Mouse (Mus musculus): ENCODE results near the gene Shisa5. TPM values are rescaled to one million over a fixed set of nuclear protein-coding genes. Genes with fewer than 3 reads are reported as not detected.

Shisa5 gene
- polyA plus RNA-seq, 1 experiment, result 48.3 TPM

- H3K4me3 ChIP-seq (ENCODE audit: low read depth, low read length), result no peak overlapping the region
- TF ChIP-seq CTCF (IDR thresholded peaks at IDR 0.05; ENCODE audit: low read depth, low read length) (no peak), POLR2A (IDR thresholded peaks at IDR 0.05; ENCODE audit: insufficient read depth, low read length) (no peak), EP300 (IDR thresholded peaks at IDR 0.05; ENCODE audit: insufficient read depth, low read depth, low read length) (no peak)
- H3K27ac ChIP-seq (ENCODE audit: insufficient read depth, low read length), result no peak overlapping the region
- peaks cover 6% of the 10 kb centered on the region; the same call in 1 of the 2 replicates for H3K36me3 ChIP-seq (ENCODE audit: control insufficient read depth, insufficient read depth, low read length, poor library complexity, severe bottlenecking)
- H3K9ac ChIP-seq (ENCODE audit: low read depth, poor library complexity, severe bottlenecking), result no peak overlapping the region
- no peaks in the 10 kb centered on the region for H3K9me3 ChIP-seq (replicated peaks; ENCODE audit: control insufficient read depth, insufficient read depth, low read length, poor library complexity, severe bottlenecking)
- peaks cover 3% of the 10 kb centered on the region for H3K4me1 ChIP-seq (ENCODE audit: control insufficient read depth, insufficient read depth, low read length)
- H3K27me3 ChIP-seq (ENCODE audit: control insufficient read depth, insufficient read depth, low read length, poor library complexity, severe bottlenecking), result no peaks in the 10 kb centered on the region
These were observed 15.0 kb downstream of the Shisa5 start for GRCm38 (mm10) chr9:109053366-109053765.

- TF ChIP-seq CTCF (IDR thresholded peaks at IDR 0.05; ENCODE audit: low read depth, low read length), result no peak
- TF ChIP-seq EP300 (IDR thresholded peaks at IDR 0.05; ENCODE audit: insufficient read depth, low read depth, low read length), result no peak
- TF ChIP-seq POLR2A (IDR thresholded peaks at IDR 0.05; ENCODE audit: insufficient read depth, low read length), result no peak
- H3K4me1 ChIP-seq (ENCODE audit: control insufficient read depth, insufficient read depth, low read length), result peaks cover 3% of the 10 kb centered on the region
- H3K36me3 ChIP-seq (ENCODE audit: control insufficient read depth, insufficient read depth, low read length, poor library complexity, severe bottlenecking), result peaks cover 6% of the 10 kb centered on the region; the same call in 1 of the 2 replicates
- H3K27ac ChIP-seq (ENCODE audit: insufficient read depth, low read length), result no peak overlapping the region
- no peaks in the 10 kb centered on the region for H3K9me3 ChIP-seq (replicated peaks; ENCODE audit: control insufficient read depth, insufficient read depth, low read length, poor library complexity, severe bottlenecking)
- no peak overlapping the region for H3K4me3 ChIP-seq (ENCODE audit: low read depth, low read length)
- no peaks in the 10 kb centered on the region for H3K27me3 ChIP-seq (ENCODE audit: control insufficient read depth, insufficient read depth, low read length, poor library complexity, severe bottlenecking)
- H3K9ac ChIP-seq (ENCODE audit: low read depth, poor library complexity, severe bottlenecking), result no peak overlapping the region
These were observed 15.5 kb downstream of the Shisa5 start for GRCm38 (mm10) chr9:109053851-109054250.

- H3K9me3 ChIP-seq (replicated peaks; ENCODE audit: control insufficient read depth, insufficient read depth, low read length, poor library complexity, severe bottlenecking), result no peaks in the 10 kb centered on the region
- H3K36me3 ChIP-seq (ENCODE audit: control insufficient read depth, insufficient read depth, low read length, poor library complexity, severe bottlenecking), result peaks cover 6% of the 10 kb centered on the region; the same call in 1 of the 2 replicates
- TF ChIP-seq EP300 (IDR thresholded peaks at IDR 0.05; ENCODE audit: insufficient read depth, low read depth, low read length), result no peak
- no peak for TF ChIP-seq POLR2A (IDR thresholded peaks at IDR 0.05; ENCODE audit: insufficient read depth, low read length)
- H3K27ac ChIP-seq (ENCODE audit: insufficient read depth, low read length), result no peak overlapping the region
- no peak overlapping the region for H3K4me3 ChIP-seq (ENCODE audit: low read depth, low read length)
- no peaks in the 10 kb centered on the region for H3K27me3 ChIP-seq (ENCODE audit: control insufficient read depth, insufficient read depth, low read length, poor library complexity, severe bottlenecking)
- H3K4me1 ChIP-seq (ENCODE audit: control insufficient read depth, insufficient read depth, low read length), result peaks cover 3% of the 10 kb centered on the region
- no peak overlapping the region for H3K9ac ChIP-seq (ENCODE audit: low read depth, poor library complexity, severe bottlenecking)
These were observed 16.3 kb downstream of the Shisa5 start for GRCm38 (mm10) chr9:109054712-109055111.

- TF ChIP-seq POLR2A (IDR thresholded peaks at IDR 0.05; ENCODE audit: insufficient read depth, low read length) (no peak), EP300 (IDR thresholded peaks at IDR 0.05; ENCODE audit: insufficient read depth, low read depth, low read length) (no peak), CTCF (IDR thresholded peaks at IDR 0.05; ENCODE audit: low read depth, low read length) (no peak)
- Histone ChIP-seq H3K9ac (ENCODE audit: low read depth, poor library complexity, severe bottlenecking) (no peak overlapping the region), H3K27ac (ENCODE audit: insufficient read depth, low read length) (no peak overlapping the region), H3K4me3 (ENCODE audit: low read depth, low read length) (no peak overlapping the region), H3K27me3 (ENCODE audit: control insufficient read depth, insufficient read depth, low read length, poor library complexity, severe bottlenecking) (no peaks in the 10 kb centered on the region), H3K4me1 (ENCODE audit: control insufficient read depth, insufficient read depth, low read length) (peaks cover 3% of the 10 kb centered on the region), H3K9me3 (replicated peaks; ENCODE audit: control insufficient read depth, insufficient read depth, low read length, poor library complexity, severe bottlenecking) (no peaks in the 10 kb centered on the region), H3K36me3 (ENCODE audit: control insufficient read depth, insufficient read depth, low read length, poor library complexity, severe bottlenecking) (peaks cover 6% of the 10 kb centered on the region; the same call in 1 of the 2 replicates)
These were observed 17.1 kb downstream of the Shisa5 start for GRCm38 (mm10) chr9:109055271-109056030.

GRCm38 (mm10) chr9:109056081-109056690 lies 17.8 kb downstream of the Shisa5 start:
- TF ChIP-seq POLR2A (IDR thresholded peaks at IDR 0.05; ENCODE audit: insufficient read depth, low read length) (no peak), EP300 (IDR thresholded peaks at IDR 0.05; ENCODE audit: insufficient read depth, low read depth, low read length) (no peak), CTCF (IDR thresholded peaks at IDR 0.05; ENCODE audit: low read depth, low read length) (no peak)
- no peak overlapping the region for H3K27ac ChIP-seq (ENCODE audit: insufficient read depth, low read length)
- no peaks in the 10 kb centered on the region for H3K27me3 ChIP-seq (ENCODE audit: control insufficient read depth, insufficient read depth, low read length, poor library complexity, severe bottlenecking)
- H3K36me3 ChIP-seq (ENCODE audit: control insufficient read depth, insufficient read depth, low read length, poor library complexity, severe bottlenecking), result peaks cover 6% of the 10 kb centered on the region; the same call in 1 of the 2 replicates
- no peak overlapping the region for H3K9ac ChIP-seq (ENCODE audit: low read depth, poor library complexity, severe bottlenecking)
- peaks cover 3% of the 10 kb centered on the region for H3K4me1 ChIP-seq (ENCODE audit: control insufficient read depth, insufficient read depth, low read length)
- no peaks in the 10 kb centered on the region for H3K9me3 ChIP-seq (replicated peaks; ENCODE audit: control insufficient read depth, insufficient read depth, low read length, poor library complexity, severe bottlenecking)
- H3K4me3 ChIP-seq (ENCODE audit: low read depth, low read length), result no peak overlapping the region

GRCm38 (mm10) chr9:109056916-109057315 lies 18.6 kb downstream of the Shisa5 start:
- no peaks in the 10 kb centered on the region for H3K9me3 ChIP-seq (replicated peaks; ENCODE audit: control insufficient read depth, insufficient read depth, low read length, poor library complexity, severe bottlenecking)
- H3K9ac ChIP-seq (ENCODE audit: low read depth, poor library complexity, severe bottlenecking), result no peak overlapping the region
- peaks cover 6% of the 10 kb centered on the region; the same call in 1 of the 2 replicates for H3K36me3 ChIP-seq (ENCODE audit: control insufficient read depth, insufficient read depth, low read length, poor library complexity, severe bottlenecking)
- no peak for TF ChIP-seq POLR2A (IDR thresholded peaks at IDR 0.05; ENCODE audit: insufficient read depth, low read length)
- no peak for TF ChIP-seq EP300 (IDR thresholded peaks at IDR 0.05; ENCODE audit: insufficient read depth, low read depth, low read length)
- no peak for TF ChIP-seq CTCF (IDR thresholded peaks at IDR 0.05; ENCODE audit: low read depth, low read length)
- H3K27me3 ChIP-seq (ENCODE audit: control insufficient read depth, insufficient read depth, low read length, poor library complexity, severe bottlenecking), result no peaks in the 10 kb centered on the region
- H3K27ac ChIP-seq (ENCODE audit: insufficient read depth, low read length), result no peak overlapping the region
- H3K4me1 ChIP-seq (ENCODE audit: control insufficient read depth, insufficient read depth, low read length), result peaks cover under 1% of the 10 kb centered on the region
- H3K4me3 ChIP-seq (ENCODE audit: low read depth, low read length), result no peak overlapping the region

Data from ES-Bruce4 (cell line).